Mouse (Mus musculus) urinary bladder, postnatal 4 days (tissue): ENCODE measurements around the gene Rab19.
"Not testable (repeated sequence)": the region's sequence is repeated elsewhere in the genome, so short reads cannot be mapped to it uniquely, and the experiment has no call there.

Experiments used
- DNase-seq, 2 experiments: peaks; one replicate each; pipeline ENCODE4 v3.0.0; 2021 to 2022; ENCODE audit warnings: low spot score in 2 of 2

Rab19 gene

DNA sequence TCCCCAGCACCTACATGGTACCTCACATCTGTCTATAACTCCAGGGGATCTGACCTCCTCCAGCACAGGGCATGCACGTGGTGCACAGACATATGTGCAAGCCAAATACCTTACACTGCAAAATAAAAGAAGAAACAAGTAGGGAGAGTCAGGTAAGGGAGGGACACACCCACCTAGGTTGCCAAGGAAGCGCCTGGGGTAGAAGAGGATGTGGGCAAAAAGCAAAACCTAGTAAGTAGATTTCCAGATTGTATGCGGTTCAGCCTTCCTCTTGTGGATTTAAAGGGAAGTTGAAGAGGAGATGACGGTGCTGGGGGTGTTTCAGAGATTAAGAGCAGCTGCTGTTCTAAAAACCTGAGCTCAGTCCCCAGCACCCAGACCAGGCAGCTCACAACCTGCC lies 1.8 kb upstream of the Rab19 start:
- DNase-seq, result no peak

DNA sequence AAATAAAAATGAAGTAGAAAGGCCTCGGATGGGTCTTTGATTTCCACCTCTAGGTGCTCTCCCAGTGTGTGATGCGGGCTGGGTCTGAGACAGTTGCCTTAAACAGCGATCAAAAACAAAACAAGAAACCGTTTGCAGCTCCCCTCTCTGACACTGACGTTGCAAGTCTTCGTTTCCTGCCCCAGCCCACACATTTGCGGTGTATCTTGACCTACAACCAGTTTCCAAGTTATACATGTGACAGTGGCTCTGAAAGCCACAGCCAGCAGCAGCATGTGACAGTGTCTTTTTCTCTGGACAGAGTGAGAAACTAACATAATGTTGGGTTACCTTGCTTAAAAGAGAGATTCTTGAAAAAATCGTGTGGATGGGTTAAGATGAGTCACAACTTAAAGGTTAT lies 1.2 kb upstream of the Rab19 start:
- DNase-seq, result no peak

- no peak for DNase-seq
Measured at GRCm38 (mm10) chr6:39380276-39380675, 699 bp upstream of the Rab19 start.

DNA sequence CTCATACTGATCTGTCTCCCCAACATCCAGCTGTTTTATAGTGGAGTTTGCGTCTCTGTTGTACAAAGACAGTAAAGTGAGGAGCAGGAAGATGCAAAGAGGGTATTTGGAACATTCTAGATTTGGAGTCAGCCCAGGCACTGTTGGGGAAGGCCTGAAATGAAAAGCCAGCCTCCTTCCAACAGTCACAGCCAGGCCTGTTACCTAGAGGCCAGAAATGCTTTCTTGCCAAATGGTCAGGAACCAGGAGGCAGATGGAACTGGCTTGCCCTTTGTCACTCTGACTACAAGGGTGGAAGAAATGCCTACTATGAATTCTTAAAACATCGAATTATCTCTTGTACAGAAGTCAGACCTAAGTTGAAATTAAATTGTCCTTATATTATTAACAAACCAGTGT lies 9.0 kb downstream of the Rab19 start:
- no peak for DNase-seq

- no peak for DNase-seq
Measured at GRCm38 (mm10) chr6:39395471-39395870, 14.5 kb downstream of the Rab19 start.

- DNase-seq, result no peak
Measured at GRCm38 (mm10) chr6:39395916-39396315, 14.9 kb downstream of the Rab19 start.

DNA sequence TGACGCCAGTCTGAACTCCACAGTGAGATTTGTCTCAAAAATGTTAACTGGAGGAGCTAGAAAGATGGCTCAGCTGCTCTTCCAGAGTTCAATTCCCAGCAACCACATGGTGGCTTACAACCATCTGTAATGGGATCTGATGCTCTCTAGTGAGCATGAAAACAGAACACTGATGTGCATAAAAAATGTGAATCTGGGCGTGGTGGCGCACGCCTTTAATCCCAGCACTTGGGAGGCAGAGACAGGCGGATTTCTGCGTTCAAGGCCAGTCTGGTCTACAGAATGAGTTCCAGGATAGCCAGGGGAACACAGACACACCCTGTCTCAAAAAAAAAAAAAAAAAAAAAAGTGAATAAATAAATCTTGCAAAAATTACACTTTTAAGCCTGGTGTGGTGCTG lies 16.1 kb downstream of the Rab19 start:
- no peak for DNase-seq

DNA sequence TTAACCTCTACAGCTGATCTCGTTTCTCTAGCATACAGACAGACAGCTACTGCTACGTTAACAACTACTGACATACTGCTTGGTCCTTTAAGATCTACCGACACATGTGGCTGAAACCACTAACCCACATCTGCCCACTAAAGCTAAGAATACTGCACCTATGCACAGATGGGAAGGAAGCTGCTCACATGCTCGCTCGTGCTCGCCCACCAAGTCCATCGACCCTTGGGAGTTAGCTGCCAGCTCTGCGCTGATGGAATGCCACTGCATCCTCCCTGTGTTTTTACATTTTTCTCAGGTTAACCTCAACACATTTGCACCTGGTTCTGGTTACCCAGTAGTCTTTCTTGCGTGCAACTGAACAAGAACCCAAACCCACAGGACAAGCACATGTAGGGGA lies 17.4 kb downstream of the Rab19 start:
- no peak for DNase-seq

- no peak for DNase-seq
Measured at GRCm38 (mm10) chr6:39400343-39400742, 19.4 kb downstream of the Rab19 start.

- no peak for DNase-seq
Measured at GRCm38 (mm10) chr6:39403136-39403535, 22.2 kb downstream of the Rab19 start.

- no peak for DNase-seq
Measured at GRCm38 (mm10) chr6:39406480-39406879, 25.5 kb downstream of the Rab19 start.

GRCm38 (mm10) chr6:39414106-39414505 lies 33.1 kb downstream of the Rab19 start:
- no peak for DNase-seq

- peak in 1 of 2 experiments; percentile 70 for DNase-seq
Measured at GRCm38 (mm10) chr6:39415762-39416161, 34.8 kb downstream of the Rab19 start.

DNA sequence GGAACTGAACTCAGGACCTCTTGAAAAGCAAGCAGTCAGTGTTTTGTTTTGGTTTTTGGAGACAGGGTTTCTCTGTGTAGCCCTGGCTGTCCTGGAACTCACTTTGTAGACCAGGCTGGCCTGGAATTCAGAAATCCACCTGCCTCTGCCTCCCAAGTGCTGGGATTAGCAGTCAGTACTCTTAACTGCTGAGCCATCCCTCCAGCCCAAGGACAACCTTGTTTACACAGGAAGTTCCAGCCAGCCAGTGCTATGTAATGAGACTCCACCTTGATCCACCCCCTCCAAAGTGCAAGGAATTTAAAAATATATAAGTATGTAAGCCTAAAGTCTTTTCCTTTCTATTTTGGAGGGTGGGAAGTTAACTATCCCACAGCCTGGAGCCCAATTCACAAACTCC lies 35.7 kb downstream of the Rab19 start:
- not testable (repeated sequence) for DNase-seq

GRCm38 (mm10) chr6:39419386-39419850 lies 38.4 kb downstream of the Rab19 start:
- peak; percentile 24 to 58 for DNase-seq

DNA sequence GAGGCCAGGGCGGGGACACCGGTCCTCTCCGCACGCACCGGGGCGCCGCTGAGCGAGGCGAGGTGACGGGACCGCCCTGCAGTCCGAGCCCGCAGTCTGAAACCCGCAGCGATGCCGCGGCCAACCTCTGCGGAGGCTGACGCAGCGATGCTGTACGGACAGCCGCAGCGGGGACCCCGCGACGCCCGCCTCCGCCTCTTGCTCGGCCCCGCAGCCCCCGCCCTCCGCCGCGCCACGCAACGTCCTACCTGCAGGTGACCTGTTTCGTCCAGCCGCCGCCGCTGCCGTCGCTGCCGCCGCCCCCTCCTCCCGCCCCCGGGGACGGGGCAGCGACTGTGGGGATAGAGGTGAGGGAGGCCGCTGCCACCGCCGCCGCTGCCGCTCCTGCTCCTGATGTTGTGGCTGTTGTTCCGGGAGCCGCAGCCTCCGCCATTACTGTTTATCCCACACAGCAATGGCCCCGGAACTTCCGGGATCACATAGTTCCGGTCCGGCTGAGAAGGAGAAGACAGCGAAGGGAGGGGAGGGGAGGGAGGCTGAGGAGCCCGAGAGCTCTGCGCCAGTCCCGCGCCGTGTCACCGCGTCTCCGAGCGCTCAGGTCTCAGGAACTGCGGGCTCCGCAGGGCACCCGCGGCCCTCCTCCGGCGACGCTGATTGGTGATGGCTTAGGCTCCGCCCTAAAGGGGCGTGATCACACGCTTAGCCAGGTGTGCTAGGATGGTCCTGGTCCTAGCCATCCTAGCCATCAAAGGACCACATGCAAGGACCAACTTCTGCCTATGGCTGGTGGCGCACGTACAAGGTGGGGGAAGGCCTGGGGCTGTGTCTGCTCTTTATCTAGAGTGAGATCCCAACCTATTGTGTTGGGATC lies 39.1 kb downstream of the Rab19 start, which contains the start of gene Mkrn1:
Gene Mkrn1 (minus strand): TSS at position 612 of the 871 bp plus-strand sequence.
- peak; percentile 67 to 69 for DNase-seq

DNA sequence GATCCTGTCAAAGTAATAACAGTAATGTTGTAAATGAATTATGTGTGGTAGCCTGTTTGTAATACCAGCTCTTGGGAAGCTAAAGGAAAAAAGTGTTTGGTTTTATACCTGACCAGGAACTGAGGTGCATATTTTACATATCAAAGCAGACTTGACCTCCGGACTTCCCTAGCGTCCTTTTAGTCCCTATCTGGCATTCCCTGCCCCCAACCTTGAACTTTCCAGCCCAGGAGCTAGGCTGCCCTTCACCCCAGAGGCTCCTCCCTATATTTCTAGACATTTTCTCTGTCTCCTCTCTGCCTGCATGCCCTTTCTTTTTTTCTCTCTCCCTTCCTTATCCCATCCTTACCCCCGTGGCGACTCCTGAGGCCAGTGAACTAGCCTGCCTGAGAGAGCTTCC lies 39.9 kb downstream of the Rab19 start:
- no peak for DNase-seq

DNA sequence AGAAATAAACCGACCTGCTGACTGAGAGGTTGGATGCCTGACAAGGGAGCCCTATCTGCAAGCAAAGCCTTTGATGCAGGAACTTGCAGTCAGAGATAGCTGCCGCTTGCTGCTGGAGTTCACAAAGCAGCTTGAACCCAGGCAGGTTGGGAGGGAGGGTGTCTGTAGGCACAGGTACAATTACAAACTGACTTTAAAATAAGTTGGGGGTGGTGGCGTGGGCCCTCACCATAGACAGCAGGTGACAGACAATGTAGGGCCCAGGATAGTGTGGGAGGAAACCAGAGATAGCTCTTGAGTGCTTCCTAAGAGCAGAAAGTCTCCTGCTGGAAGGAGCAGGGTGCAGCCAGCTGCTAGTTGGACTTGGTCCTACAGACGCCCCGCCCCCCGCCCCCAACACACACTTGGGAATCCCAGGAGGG lies 42.2 kb downstream of the Rab19 start:
- DNase-seq, result no peak

- no peak for DNase-seq
Measured at GRCm38 (mm10) chr6:39423686-39424085, 42.7 kb downstream of the Rab19 start.

DNA sequence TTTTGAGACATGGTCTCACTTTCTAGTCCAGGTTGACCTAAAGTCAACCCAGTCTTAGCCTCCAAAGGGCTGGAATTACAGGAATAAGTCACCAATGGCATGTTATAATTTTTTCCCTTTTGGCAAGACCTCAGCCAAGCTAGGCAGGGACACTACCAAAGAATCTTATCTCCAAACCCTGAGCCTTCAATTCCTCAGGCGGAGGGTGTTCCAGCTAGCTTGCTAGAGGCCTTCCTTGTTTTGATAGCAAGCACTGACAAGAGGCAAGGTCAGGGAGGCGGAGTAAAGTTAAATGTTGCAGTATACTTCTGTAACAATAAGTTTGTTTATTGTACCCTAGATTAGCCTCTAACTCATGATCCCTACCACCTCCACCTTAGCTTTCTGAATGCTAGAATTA lies 44.2 kb downstream of the Rab19 start:
- no peak for DNase-seq

GRCm38 (mm10) chr6:39426725-39427124 lies 45.8 kb downstream of the Rab19 start:
- no peak for DNase-seq

- no peak for DNase-seq
Measured at GRCm38 (mm10) chr6:39427276-39428003, 46.5 kb downstream of the Rab19 start.
